Mouse (Mus musculus): Measurements from ENCODE around the gene Edar.

DNA sequence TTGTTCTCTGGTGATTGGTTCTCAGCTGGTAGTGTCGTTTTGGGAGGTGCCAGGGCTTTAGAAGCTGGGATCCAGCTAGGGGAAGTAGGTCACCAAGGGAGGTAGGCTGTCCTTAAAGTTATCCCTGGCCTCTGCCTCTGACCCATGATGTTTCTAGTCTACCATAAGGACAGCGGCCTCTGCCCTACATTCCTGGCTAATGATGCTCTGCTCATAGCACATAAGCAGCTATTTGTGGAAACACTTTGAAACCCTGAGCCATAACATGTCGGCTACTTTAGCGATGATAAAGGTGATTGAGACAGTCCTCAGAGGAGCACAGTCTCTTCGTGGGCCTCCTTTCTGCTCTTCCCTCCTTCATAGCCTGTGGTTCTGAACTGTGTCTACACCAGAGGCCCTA, 79.6 kb downstream of the Edar start:
- TF ChIP-seq CTCF (IDR thresholded peaks at IDR 0.05; ENCODE audit: control insufficient read depth, insufficient read depth, low read length) (no peak), POLR2A (IDR thresholded peaks at IDR 0.05; ENCODE audit: borderline replicate concordance, control insufficient read depth, low read depth, low read length) (no peak)

All from bone marrow, adult 2 months (tissue).